Mouse (Mus musculus) WW6 (cell line): ENCODE data around the gene Cct8.
"Not testable (repeated sequence)": the region's sequence is repeated elsewhere in the genome, so short reads cannot be mapped to it uniquely, and the experiment has no call there.

Source experiments
- DNase-seq: peaks from one replicate; pipeline ENCODE4 v3.0.0-alpha.2; 2013; ENCODE audit warnings: low read depth, low spot score

The Cct8 gene

DNA sequence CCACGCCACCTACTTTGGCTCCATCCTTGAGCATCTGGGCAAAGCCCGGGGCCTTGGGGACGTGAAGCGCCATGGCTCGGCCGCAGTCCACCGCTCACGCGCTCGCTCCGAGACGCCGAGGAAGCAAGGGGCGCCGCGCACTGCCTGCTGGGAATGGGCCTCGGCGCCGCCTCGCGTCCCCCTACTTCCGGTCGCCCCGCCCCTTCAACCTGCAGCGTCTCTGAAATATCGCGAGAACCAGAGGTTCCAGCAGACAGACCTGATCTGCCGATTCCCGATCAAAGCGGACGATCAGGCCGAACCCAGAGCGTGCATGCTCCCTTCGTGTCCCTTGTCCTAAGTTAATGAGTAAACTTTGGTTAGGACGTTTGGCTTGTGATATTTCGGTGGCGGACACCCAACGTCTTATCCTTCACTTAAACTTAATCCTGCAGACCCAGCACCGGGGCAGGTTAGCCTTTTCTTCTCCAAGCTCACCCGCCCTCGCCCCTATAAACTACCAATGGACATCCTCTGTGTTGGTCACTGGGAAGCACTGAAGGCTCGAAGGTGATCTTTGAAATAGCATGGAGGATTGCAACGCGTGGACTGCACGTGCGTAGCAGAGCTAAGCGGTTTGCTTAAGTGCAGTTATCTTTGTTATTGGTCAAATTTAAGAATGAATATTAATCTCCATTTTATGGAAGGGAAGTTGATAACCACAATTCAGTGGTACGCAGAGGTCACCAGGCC, at the start of gene Cct8:
TSS of gene Cct8 (minus strand) at position 158 of the 732 bp plus-strand sequence.
- DNase-seq: peak; percentile 92

GRCm38 (mm10) chr16:87528755-87529154, 33.1 kb upstream of the Cct8 start:
- no peak for DNase-seq

DNA sequence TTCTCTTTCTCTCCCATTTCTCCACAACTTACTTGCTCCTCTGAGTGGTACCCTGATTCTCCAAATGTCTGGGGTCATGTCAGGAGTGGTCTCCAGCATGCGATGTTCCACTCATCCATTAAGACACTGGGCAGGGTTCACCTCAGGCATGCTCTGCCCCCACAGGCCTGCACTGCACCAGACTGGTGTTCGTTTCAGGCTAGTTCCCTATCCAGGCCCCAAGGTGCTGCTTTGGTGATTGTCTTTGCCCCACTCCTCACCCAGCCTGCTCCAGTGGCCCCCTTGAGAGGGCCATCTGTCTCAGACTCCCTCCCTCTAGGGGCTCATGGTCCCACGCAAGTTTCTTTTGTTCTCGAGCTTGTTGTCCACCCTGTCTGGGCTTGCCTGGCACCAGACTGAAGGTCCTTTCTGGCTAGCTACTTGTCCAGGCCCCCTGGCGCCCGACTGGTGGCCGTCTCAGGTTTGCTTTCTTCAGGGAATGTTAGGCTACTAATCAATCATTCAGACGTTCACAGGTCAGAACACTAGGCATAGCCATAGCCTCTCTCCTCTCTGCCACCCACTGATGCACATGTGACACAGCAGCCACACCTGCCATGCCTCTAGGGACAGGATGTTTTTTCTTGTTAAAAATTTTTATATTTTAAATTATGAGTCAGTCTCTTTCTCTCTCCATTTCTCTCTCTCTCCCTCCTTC, 32.0 kb upstream of the Cct8 start:
- DNase-seq: no peak

GRCm38 (mm10) chr16:87524228-87524627, 28.6 kb upstream of the Cct8 start:
- DNase-seq: no peak

GRCm38 (mm10) chr16:87512331-87512730, 16.7 kb upstream of the Cct8 start:
- no peak for DNase-seq

DNA sequence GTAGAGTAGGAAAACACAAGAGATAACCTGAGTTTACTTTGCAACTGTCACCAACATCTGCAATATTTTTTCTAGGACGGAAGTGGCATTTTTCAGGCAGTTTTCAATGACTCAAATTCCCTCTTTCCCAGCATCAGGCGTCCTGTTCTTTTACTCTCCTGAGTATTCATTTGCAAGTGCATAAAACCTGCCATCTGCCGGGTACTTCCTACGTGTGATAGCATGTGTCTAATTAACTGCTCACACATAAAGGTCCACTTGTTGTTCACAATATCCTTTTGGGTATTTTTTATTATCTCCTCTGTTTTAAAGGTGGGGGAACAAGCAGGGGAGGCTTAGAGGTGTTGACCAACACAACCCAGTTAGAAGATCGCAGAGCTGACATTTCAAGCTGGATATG, 16.0 kb upstream of the Cct8 start:
- no peak for DNase-seq

DNA sequence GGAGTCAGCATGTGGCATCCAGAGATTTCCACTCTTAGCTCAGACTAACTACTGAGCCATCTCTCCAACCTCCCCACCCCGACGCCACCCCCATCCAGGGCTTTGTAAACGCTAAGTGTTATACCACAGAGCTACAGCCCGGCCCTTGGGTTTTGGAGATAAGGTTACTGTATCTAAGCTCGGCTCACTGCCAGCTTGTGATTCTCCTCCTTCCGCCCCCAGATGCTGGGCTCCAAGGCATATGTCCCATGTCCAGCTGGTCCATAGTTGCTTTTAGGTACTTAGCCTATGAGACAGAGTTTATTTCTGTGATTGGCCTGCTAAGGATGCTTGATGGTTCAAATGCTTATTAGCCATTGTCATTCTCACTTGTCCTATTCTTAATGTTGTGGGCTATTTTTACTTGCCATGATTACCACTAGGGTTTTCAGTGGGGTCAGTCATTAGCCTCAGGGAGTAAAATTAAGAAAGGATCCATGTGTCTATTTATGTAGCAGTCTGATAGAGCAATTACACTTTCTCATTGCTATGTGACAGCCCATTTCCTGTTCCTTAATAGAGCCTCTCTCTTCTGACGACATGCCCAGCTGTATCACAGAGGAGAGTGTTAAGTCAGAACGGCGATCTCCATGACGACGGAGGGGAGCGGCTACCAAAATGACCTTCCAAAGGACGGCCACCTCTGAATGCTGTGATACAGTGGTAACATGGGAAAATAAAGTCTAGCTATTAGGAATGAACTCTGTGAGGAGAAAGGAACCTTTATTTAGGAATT, 5.8 kb upstream of the Cct8 start:
- DNase-seq: no peak

DNA sequence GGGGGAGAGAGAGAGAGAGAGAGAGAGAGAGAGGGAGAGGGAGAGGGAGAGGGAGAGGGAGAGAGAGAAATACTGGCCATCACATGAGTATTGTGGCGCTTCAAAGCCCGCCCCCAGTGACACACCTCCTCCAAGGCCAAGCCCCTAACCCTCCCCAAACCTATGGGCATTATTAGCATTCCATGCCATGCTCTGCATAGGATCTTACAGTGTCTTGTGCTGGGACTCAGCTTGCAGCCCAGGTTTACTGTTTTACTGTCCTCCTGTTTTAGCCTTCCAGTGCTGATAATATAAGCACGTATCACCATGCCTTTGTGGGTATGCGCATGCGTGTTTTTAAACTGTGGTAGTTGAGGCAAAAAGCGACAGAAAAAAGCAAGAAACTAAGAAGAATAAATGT, 3.9 kb upstream of the Cct8 start:
- DNase-seq: no peak

GRCm38 (mm10) chr16:87497171-87497570, 1.5 kb upstream of the Cct8 start:
- no peak for DNase-seq

DNA sequence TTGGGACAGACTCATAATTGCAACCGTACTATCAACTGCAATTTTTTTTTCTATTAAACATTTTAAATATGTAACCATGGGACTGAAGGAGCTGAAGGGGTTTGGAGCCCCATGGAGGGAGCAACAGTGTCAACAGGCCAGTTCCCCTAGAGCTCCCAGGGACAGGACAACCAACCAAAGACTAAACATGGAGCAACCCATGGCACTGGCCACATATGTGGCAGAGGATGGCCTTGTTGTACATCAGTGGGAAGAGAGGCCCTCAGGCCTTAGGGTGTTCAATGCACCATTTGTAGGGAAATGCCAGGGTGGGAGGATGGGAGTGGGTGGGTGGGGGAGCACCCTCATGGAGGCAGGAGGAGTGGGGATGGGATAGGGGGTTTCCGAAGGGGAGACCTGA, 1.1 kb upstream of the Cct8 start:
- no peak for DNase-seq

DNA sequence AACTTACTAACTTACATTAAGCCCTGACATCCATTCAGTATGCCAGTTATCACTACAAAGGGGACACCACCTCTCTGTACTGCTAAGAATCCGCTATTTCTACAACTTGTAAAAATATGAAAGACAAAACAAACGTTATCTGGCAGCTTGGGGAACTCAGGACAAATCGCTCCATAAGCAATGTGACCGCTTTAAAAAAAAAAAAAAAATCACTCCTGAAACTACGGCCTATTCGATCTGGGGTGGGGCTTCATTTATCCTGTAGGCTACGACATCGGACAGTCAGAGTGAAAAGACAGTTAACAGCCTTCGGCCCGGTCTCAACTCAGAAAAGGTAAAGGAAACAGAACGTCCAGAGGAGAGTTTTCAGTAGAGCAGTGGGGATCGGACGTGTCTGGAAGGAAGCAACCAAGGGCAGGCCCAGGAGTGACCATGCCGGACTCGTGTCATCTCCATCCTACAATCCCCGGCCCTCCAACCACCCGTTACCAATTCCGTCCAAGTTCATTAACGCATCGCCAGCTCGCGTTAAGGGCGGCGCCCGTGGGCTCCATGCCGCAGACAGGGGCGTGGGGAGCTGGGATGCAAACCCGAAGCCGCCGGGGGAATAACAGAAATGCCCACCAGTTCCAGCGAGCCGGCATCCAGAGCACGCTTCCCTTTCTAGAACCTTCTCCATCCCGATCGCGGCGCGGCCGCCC, 568 bp downstream of the Cct8 start:
- DNase-seq: no peak

DNA sequence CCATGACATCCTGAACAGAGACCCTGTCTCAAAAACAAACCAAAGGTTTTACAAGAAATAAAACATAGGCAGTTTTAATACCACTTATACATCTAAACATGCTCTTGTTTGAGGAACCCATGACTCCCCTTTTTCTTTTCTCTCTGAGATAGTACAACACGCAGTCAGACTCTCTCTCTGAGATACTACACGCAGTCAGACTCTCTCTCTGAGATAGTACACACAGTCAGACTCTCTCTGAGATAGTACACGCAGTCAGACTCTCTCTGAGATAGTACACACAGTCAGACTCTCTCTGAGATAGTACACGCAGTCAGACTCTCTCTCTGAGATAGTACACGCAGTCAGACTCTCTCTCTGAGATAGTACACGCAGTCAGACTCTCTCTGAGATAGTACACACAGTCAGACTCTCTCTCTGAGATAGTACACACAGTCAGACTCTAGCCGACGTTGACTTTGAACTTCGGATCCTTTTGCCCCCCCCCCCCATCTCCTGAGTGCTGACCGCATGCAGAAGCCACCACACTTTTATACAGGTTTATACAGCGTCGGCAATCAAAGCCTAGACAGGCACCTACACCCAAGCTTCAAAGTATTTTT, 3.4 kb downstream of the Cct8 start:
- DNase-seq: not testable (repeated sequence)

DNA sequence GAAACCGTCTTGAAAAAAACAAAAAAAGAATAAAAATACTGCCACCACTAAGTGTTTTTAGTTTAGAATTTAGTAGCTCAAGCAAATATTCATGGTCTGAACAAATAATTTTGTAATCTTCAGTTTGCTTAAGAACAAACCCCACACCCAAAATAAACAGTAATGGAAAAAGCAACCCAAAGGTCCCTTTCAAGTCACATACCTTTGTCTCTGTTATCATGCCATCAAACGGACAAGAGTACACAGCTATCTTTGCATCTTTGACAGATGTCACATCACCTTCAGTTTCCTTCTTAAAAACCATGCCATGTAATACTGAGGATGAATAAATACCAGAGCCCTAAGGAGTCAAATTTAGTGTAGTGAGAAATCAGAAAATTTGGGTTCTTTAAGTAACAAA, 7.1 kb downstream of the Cct8 start:
- no peak for DNase-seq

DNA sequence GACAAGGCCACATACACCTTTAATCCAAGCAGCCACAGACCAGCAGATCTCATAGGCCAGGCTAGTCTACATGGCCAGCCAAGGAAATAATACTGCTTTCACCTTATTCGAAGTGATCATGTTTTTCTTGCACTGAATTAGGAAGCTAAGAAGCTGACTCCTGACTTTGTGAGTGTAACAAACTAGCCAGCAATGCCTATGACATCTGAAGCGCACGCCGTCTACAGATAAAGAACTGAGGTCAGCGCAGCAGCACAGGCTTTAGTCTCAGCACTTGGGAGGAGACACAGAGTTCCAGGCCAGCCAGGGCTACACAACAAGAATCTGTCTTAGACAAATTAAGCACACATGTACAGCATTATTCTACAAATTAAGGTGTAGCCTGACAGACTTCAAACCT, 8.9 kb downstream of the Cct8 start:
- no peak for DNase-seq

- no peak for DNase-seq
Observed at GRCm38 (mm10) chr16:87484367-87484766, 11.3 kb downstream of the Cct8 start.

DNA sequence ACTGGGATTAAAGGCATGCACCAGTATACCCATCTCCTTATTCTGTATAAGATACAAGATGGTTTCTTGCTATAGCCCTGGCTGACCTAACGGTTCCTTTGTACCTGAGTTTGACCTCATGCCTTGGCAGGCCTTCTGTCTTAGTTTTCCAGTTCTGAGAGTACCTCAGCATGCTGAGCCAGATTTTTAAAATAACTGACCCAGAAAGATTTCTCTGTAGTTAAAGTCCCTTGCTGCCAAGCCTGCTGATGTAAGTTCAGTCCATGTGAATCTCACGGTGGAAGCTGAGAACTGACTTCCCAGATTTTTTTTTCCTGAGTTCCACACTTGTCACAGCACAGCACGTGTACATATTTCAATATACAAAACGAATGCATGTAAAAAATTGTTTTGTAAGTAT, 25.1 kb downstream of the Cct8 start:
- no peak for DNase-seq

- DNase-seq: no peak
Observed at GRCm38 (mm10) chr16:87458752-87459151, 36.9 kb downstream of the Cct8 start.

DNA sequence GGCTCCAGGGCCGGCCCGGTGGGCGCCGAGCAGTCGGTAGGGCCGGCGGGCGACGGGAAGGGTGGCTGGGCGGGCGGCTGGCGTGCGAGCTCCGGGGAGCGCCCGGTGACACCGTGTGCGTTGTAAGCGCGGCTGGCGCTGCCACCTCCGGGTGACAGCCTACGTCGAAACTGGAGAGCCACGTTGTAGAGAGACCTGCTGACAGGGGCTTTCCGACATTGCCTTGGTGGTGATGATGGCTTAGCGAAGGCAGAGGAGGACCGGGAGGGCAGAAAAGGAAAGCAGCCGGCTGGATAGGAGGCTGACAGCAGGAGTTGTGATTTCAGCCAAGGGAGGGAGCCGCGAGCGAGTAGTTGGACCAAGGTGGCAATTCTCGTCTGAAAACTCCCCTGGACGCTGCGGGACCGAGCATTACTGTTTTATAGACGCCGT, 40.5 kb downstream of the Cct8 start:
- DNase-seq: no peak

GRCm38 (mm10) chr16:87454419-87455179, 41.1 kb downstream of the Cct8 start, which contains the start of gene Usp16:
Usp16 (plus strand) TSS chr16:87454703.
- DNase-seq: no peak

DNA sequence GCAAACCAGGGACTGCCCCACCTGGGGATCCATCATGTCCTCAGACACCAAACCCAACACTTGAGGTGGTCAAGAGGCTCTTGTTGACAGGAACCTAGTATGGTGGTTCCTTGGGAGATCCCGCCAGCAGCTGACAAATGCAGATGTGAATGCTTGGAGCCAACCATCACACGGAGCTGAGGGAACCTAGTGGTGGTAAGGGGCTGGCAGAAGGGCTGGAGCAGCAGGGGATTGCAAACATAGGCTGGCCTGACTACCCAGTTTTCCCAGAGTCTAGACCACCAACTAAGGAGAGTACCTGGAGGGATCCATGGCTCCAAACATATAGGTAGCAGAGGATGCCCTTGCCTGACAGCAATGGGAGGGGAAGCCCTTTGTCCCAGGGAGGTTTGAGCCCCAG, 42.4 kb downstream of the Cct8 start:
- no peak for DNase-seq

GRCm38 (mm10) chr16:87445528-87445927, 50.1 kb downstream of the Cct8 start:
- DNase-seq: no peak
